Mouse (Mus musculus) ES-Bruce4 (cell line): Measurements from ENCODE around the gene Wiz.

Source experiments
- CTCF ChIP-seq: IDR thresholded peaks from one replicate; pipeline ENCODE4 v1.8.1; 2011; ENCODE audit warnings: low read depth, low read length
- POLR2A ChIP-seq: IDR thresholded peaks from one replicate; pipeline ENCODE4 v1.8.1; 2011; ENCODE audit warnings: low read length; ENCODE audit not compliant: insufficient read depth

DNA sequence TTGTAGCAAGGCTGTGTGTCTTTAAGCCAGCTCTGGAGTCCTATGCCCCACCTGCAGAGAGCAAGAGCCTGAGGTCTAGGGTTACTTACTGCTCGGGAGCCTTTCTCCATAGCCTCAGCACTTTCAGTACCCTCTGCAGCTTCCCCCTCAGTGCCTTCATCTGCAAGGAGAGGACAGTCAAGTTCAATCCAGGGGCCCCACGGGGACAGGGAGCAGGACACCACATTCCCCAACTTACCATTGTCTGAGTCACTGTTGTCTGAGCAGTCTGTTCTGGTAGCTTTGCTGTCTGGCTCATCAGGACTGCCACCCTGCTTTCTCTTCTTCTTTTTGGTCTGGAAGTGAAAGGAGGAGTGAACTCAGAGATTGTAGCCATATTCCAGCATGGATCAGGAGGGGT lies 53.4 kb downstream of the Wiz start:
- TF ChIP-seq CTCF (no peak), POLR2A (no peak)
